Mouse (Mus musculus): ENCODE measurements around the gene Kmt2d. TPM values are rescaled to one million over a fixed set of nuclear protein-coding genes. Genes with fewer than 3 reads are reported as not detected.

The Kmt2d gene
- total and polyA plus RNA-seq, 3 experiments: 4.8 to 22.7 (median 14.1) TPM

DNA sequence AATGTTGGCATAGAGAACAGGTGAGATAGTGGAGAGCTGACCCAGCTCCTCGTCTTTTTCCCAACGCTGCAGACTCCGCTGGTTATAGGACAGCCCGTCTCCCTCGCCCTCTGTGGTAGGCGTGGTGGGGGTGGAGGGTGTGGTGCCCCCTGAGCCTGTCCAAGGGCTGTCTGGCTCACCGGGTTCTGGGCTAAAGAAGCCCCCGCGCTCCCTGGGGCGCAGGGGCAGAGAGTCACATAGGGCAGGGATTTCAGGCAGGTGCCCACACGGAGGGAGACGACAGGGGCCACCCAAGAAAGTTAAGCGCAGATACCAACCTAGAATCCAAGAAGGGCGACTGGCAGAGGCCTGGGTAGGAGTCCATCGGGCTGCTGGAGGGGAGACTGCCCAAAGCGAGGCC, 16.8 kb downstream of the Kmt2d start:
- Histone ChIP-seq H3K4me2 (ENCODE audit: insufficient read depth, low read depth, poor library complexity, severe bottlenecking) (no peak overlapping the region), H3K27ac (ENCODE audit: insufficient read depth, low read depth) (no peak overlapping the region), H3K9ac (ENCODE audit: insufficient read depth, low read depth) (no peak overlapping the region), H3K4me3 (replicated peaks in 1 of 3; ENCODE audit: low read depth in 2 of 3, low read length in 2 of 3, poor library complexity in 1 of 3) (no peak overlapping the region), H3K36me3 (replicated peaks in 1 of 2; ENCODE audit: control insufficient read depth in 1 of 2, insufficient read depth in 1 of 2, low read length in 1 of 2) (peaks cover 98 to 99% of the 10 kb centered on the region in 2 experiments), H3K4me1 (ENCODE audit: control insufficient read depth in 1 of 2, insufficient read depth in 2 of 2) (no peaks in the 10 kb centered on the region), H3K27me3 (replicated peaks) (no peaks in the 10 kb centered on the region), H3K9me3 (replicated peaks; ENCODE audit: low read length) (no peaks in the 10 kb centered on the region), H3K79me2 (replicated peaks; ENCODE audit: control insufficient read depth, extremely low read depth, insufficient read depth, poor library complexity, severe bottlenecking) (no peaks in the 10 kb centered on the region)
- in situ Hi-C loops (cut with MboI; ENCODE audit: low pct_ligation_motif_present, low pct_unique_long_range_greater_than_20kb, low sequenced_read_pairs): no loop called here
- no peak for DNase-seq (ENCODE audit: extremely low read depth)
- TF ChIP-seq SMC3 (IDR thresholded peaks at IDR 0.05; ENCODE audit: low read depth, low read length) (no peak), PAX5 (IDR thresholded peaks at IDR 0.05; ENCODE audit: low read length) (no peak), NELFE (IDR thresholded peaks at IDR 0.05; ENCODE audit: low read depth, low read length) (no peak), SIN3A (IDR thresholded peaks at IDR 0.05; ENCODE audit: low read length) (no peak), TCF12 (IDR thresholded peaks at IDR 0.05; ENCODE audit: low read depth, low read length) (no peak), ELF1 (IDR thresholded peaks at IDR 0.05; ENCODE audit: low read depth, low read length) (no peak), UBTF (IDR thresholded peaks at IDR 0.05; ENCODE audit: low read depth, low read length) (no peak), NRF1 (IDR thresholded peaks at IDR 0.05; ENCODE audit: low read depth, low read length) (no peak), ZMIZ1 (IDR thresholded peaks at IDR 0.05; ENCODE audit: low read depth, low read length) (no peak), GABPA (IDR thresholded peaks at IDR 0.05; ENCODE audit: insufficient replicate concordance, low read depth, low read length) (no peak), USF1 (IDR thresholded peaks at IDR 0.05; ENCODE audit: low read depth, low read length) (no peak), JUN (IDR thresholded peaks at IDR 0.05; ENCODE audit: insufficient read depth, low read depth, low read length) (no peak)
- dilution Hi-C loops (cut with MboI; ENCODE audit: extremely low pct_ligation_motif_present, extremely low pct_unique_long_range_greater_than_20kb, low sequenced_read_pairs): no loop called here

DNA sequence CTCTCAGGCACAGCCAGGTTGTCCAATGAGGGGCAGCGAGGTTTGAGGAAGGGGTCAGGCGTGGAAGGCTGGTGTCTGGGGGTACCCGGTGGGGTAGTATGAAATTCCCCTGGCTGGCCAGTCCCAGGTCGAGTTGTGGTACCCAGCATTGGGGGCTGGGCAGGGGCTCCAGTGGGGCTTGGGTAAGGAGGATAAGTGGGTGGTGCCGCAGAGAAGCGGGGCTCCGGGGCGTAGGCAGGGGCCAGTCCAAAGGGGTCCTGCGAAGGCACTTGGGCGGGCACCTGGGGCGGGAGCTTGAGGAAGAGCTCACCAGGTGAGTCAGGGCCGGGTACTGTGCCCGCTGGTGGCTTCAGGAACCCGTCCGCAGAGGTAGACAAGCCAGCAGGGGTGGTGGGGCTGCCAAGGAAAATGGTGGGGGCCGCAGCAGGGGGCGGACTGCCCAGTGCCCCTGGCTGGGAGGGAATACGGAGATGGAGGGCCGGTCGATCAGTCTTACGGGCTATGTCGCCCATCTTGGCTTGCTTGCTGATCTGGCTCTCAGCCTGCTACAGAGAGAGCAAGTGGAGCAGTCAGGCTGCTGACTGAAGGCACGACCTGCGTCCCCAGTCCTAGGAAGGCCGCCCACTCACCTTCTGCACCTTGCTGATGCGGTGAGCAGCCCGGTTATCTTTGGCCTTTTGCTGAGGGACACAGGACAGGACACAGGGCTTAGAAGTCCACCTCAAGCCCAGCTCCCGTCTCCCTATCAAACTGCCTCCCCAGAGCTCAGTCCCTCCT, 17.7 kb downstream of the Kmt2d start:
- H3K9me3 ChIP-seq (replicated peaks; ENCODE audit: low read length): no peaks in the 10 kb centered on the region
- in situ Hi-C loops (cut with MboI; ENCODE audit: low pct_ligation_motif_present, low pct_unique_long_range_greater_than_20kb, low sequenced_read_pairs): no loop called here
- no peak for TF ChIP-seq TBP (conservative IDR thresholded peaks at IDR 0.05; ENCODE audit: low read depth, low read length)
- no peak for TF ChIP-seq HCFC1 (IDR thresholded peaks at IDR 0.05; ENCODE audit: low read depth, low read length)
- TF ChIP-seq MAFK (IDR thresholded peaks at IDR 0.05; ENCODE audit: insufficient replicate concordance, low read length): no peak
- TF ChIP-seq KAT2A (IDR thresholded peaks at IDR 0.05; ENCODE audit: insufficient replicate concordance, low read length): no peak
- TF ChIP-seq JUND (conservative IDR thresholded peaks at IDR 0.05; ENCODE audit: low read depth, low read length): no peak
- no peak for TF ChIP-seq ETS1 (conservative IDR thresholded peaks at IDR 0.05; ENCODE audit: low read depth, low read length)
- no peak for TF ChIP-seq ZKSCAN1 (IDR thresholded peaks at IDR 0.05; ENCODE audit: borderline replicate concordance, low read depth, low read length)
- TF ChIP-seq JUN (IDR thresholded peaks at IDR 0.05; ENCODE audit: insufficient read depth, low read depth, low read length): no peak
- TF ChIP-seq TCF12 (IDR thresholded peaks at IDR 0.05; ENCODE audit: low read depth, low read length): no peak
- no peak for TF ChIP-seq MEF2A (IDR thresholded peaks at IDR 0.05; ENCODE audit: borderline replicate concordance, low read depth, low read length)
- no peak for TF ChIP-seq USF2 (conservative IDR thresholded peaks at IDR 0.05; ENCODE audit: low read depth, low read length)
- no peak for TF ChIP-seq MAX (IDR thresholded peaks at IDR 0.05; ENCODE audit: low read length)
- TF ChIP-seq MYC (IDR thresholded peaks at IDR 0.05; ENCODE audit: low read depth, low read length): no peak
- no peak for TF ChIP-seq UBTF (IDR thresholded peaks at IDR 0.05; ENCODE audit: low read depth, low read length)
- TF ChIP-seq NRF1 (IDR thresholded peaks at IDR 0.05; ENCODE audit: low read depth, low read length): no peak

More for the DNA sequence above, 17.7 kb downstream of the Kmt2d start:
- DNase-seq (ENCODE audit: extremely low read depth): no peak
- Histone ChIP-seq H3K79me2 (replicated peaks; ENCODE audit: control insufficient read depth, extremely low read depth, insufficient read depth, poor library complexity, severe bottlenecking) (peaks cover 6% of the 10 kb centered on the region; the same call in 1 of the 2 replicates), H3K4me3 (replicated peaks in 1 of 3; ENCODE audit: low read depth in 2 of 3, low read length in 2 of 3, poor library complexity in 1 of 3) (no peak overlapping the region), H3K9ac (ENCODE audit: insufficient read depth, low read depth) (no peak overlapping the region), H3K36me3 (replicated peaks in 1 of 2; ENCODE audit: control insufficient read depth in 1 of 2, insufficient read depth in 1 of 2, low read length in 1 of 2) (peaks cover 99 to 100% of the 10 kb centered on the region in 2 experiments), H3K27me3 (replicated peaks) (no peaks in the 10 kb centered on the region), H3K4me1 (ENCODE audit: control insufficient read depth in 1 of 2, insufficient read depth in 2 of 2) (no peaks in the 10 kb centered on the region), H3K27ac (ENCODE audit: insufficient read depth, low read depth) (no peak overlapping the region), H3K4me2 (ENCODE audit: insufficient read depth, low read depth, poor library complexity, severe bottlenecking) (no peak overlapping the region)
- dilution Hi-C loops (cut with MboI; ENCODE audit: extremely low pct_ligation_motif_present, extremely low pct_unique_long_range_greater_than_20kb, low sequenced_read_pairs): no loop called here
